Mouse (Mus musculus): Measurements from ENCODE around the gene Btc.

DNA sequence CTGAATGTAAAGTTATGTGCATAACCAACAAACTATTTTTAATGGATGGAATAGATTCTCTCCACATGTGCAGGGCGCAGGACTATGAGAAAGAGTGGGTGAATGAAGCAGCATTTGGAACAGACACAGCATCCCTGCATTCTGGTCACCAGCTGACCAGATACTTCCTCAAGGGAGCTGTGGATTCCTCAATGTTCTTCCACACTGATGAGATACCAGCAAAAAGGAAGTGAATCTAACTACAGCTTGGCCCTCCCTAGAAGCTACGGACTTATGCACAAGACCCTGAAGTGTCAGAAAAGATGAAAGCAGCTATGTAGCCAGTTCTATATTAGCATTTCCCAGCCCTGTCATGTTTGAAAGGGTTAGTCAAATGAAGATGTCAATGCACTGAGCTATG is 57.7 kb downstream of the Btc start:
- no peak for TF ChIP-seq CTCF (IDR thresholded peaks at IDR 0.05; ENCODE audit: borderline replicate concordance, insufficient read depth, low read length)
- no peak for TF ChIP-seq POLR2A (IDR thresholded peaks at IDR 0.05; ENCODE audit: low read depth, low read length)
